Mouse (Mus musculus): ENCODE data around the gene Hist2h2be. TPM values are rescaled to one million over a fixed set of nuclear protein-coding genes. Genes with fewer than 3 reads are reported as not detected.
A peak's percentile ranks its signal among the peaks of the same experiment; 100 is the strongest.
"Not testable (repeated sequence)": the region's sequence is repeated elsewhere in the genome, so short reads cannot be mapped to it uniquely, and the experiment has no call there.

Gene Hist2h2be
- polyA plus RNA-seq, 1 experiment from 2014 or later: 3.5 TPM

- peak overlapping the region; percentile 90 for H3K27ac ChIP-seq
- no peaks in the 10 kb centered on the region for H3K9me3 ChIP-seq
- no peaks in the 10 kb centered on the region for H3K27me3 ChIP-seq (ENCODE audit: insufficient read depth, poor library complexity, severe bottlenecking)
- peak overlapping the region; percentile 78 for H3K4me3 ChIP-seq
- H3K4me1 ChIP-seq: peaks cover 49% of the 10 kb centered on the region
- peaks cover 38% of the 10 kb centered on the region for H3K36me3 ChIP-seq
- WGBS: 10% methylated on average over 4 of the region's 4 CpGs
- DNase-seq (ENCODE audit: low spot score): no peak
Observed at GRCm38 (mm10) chr3:96182382-96182776, 38.5 kb upstream of the Hist2h2be start.

- no peak overlapping the region for H3K4me3 ChIP-seq
- no peak overlapping the region for H3K27ac ChIP-seq
- peaks cover 14% of the 10 kb centered on the region for H3K4me1 ChIP-seq
- no peaks in the 10 kb centered on the region for H3K9me3 ChIP-seq
- H3K36me3 ChIP-seq: peaks cover 75% of the 10 kb centered on the region
- WGBS: 60% methylated on average over 12 of the region's 12 CpGs
- DNase-seq (ENCODE audit: low spot score): no peak
- H3K27me3 ChIP-seq (ENCODE audit: insufficient read depth, poor library complexity, severe bottlenecking): no peaks in the 10 kb centered on the region
Observed at GRCm38 (mm10) chr3:96192977-96193376, 27.9 kb upstream of the Hist2h2be start.

- Histone ChIP-seq H3K9me3 (no peaks in the 10 kb centered on the region), H3K4me3 (no peak overlapping the region), H3K27ac (no peak overlapping the region), H3K27me3 (ENCODE audit: insufficient read depth, poor library complexity, severe bottlenecking) (no peaks in the 10 kb centered on the region), H3K36me3 (peaks cover 57% of the 10 kb centered on the region), H3K4me1 (peaks cover 21% of the 10 kb centered on the region)
- no peak for DNase-seq (ENCODE audit: low spot score)
- WGBS: 90% methylated on average over 10 of the region's 10 CpGs
Observed at GRCm38 (mm10) chr3:96194966-96195365, 26.0 kb upstream of the Hist2h2be start.

- no peaks in the 10 kb centered on the region for H3K27me3 ChIP-seq (ENCODE audit: insufficient read depth, poor library complexity, severe bottlenecking)
Observed at GRCm38 (mm10) chr3:96195616-96196313, 25.2 kb upstream of the Hist2h2be start.

GRCm38 (mm10) chr3:96196437-96197128 is 24.3 kb upstream of the Hist2h2be start:
- H3K27ac ChIP-seq: peak overlapping the region; percentile 97
- no peak for DNase-seq (ENCODE audit: low spot score)
- no peaks in the 10 kb centered on the region for H3K9me3 ChIP-seq
- H3K36me3 ChIP-seq: peaks cover 42% of the 10 kb centered on the region
- H3K4me3 ChIP-seq: peak overlapping the region; percentile 79
- H3K27me3 ChIP-seq (ENCODE audit: insufficient read depth, poor library complexity, severe bottlenecking): no peaks in the 10 kb centered on the region
- H3K4me1 ChIP-seq: peaks cover 21% of the 10 kb centered on the region
- WGBS: 20% methylated on average over 27 of the region's 27 CpGs

More at GRCm38 (mm10) chr3:96195616-96196313, 25.2 kb upstream of the Hist2h2be start:
- DNase-seq (ENCODE audit: low spot score): no peak
- Histone ChIP-seq H3K27ac (no peak overlapping the region), H3K4me3 (no peak overlapping the region), H3K4me1 (peaks cover 21% of the 10 kb centered on the region), H3K9me3 (no peaks in the 10 kb centered on the region), H3K36me3 (peaks cover 49% of the 10 kb centered on the region)
- 85% methylated on average over 11 of the region's 11 CpGs for WGBS

- Histone ChIP-seq H3K4me3 (peak overlapping the region; percentile 79), H3K9me3 (no peaks in the 10 kb centered on the region), H3K27me3 (ENCODE audit: insufficient read depth, poor library complexity, severe bottlenecking) (no peaks in the 10 kb centered on the region), H3K4me1 (peaks cover 21% of the 10 kb centered on the region), H3K27ac (peak overlapping the region; percentile 97), H3K36me3 (peaks cover 36% of the 10 kb centered on the region)
- peak; percentile 95 for DNase-seq (ENCODE audit: low spot score)
- under 1% methylated on average over 50 of the region's 50 CpGs for WGBS
Observed at GRCm38 (mm10) chr3:96197129-96197749, 23.7 kb upstream of the Hist2h2be start.

- peak overlapping the region; percentile 79 for H3K4me3 ChIP-seq
- H3K4me1 ChIP-seq: peaks cover 21% of the 10 kb centered on the region
- WGBS: 3% methylated on average over 6 of the region's 6 CpGs
- H3K27ac ChIP-seq: peak overlapping the region; percentile 97
- H3K36me3 ChIP-seq: peaks cover 27% of the 10 kb centered on the region
- no peaks in the 10 kb centered on the region for H3K27me3 ChIP-seq (ENCODE audit: insufficient read depth, poor library complexity, severe bottlenecking)
- no peaks in the 10 kb centered on the region for H3K9me3 ChIP-seq
- DNase-seq (ENCODE audit: low spot score): no peak
Observed at GRCm38 (mm10) chr3:96198181-96198580, 22.7 kb upstream of the Hist2h2be start.

- Histone ChIP-seq H3K4me3 (peak overlapping the region; percentile 29; the same call in 1 of the 2 replicates), H3K36me3 (peaks cover 21% of the 10 kb centered on the region), H3K4me1 (peaks cover 21% of the 10 kb centered on the region), H3K27ac (peak overlapping the region; percentile 52; the same call in 1 of the 2 replicates)
- 24% methylated on average over 8 of the region's 8 CpGs for WGBS
- H3K27me3 ChIP-seq (ENCODE audit: insufficient read depth, poor library complexity, severe bottlenecking); DNase-seq (ENCODE audit: low spot score); H3K9me3 ChIP-seq: not testable (repeated sequence)
Observed at GRCm38 (mm10) chr3:96198601-96199251, 22.2 kb upstream of the Hist2h2be start.

- 39% methylated on average over 2 of the region's 2 CpGs for WGBS
- Histone ChIP-seq H3K27me3 (ENCODE audit: insufficient read depth, poor library complexity, severe bottlenecking) (no peaks in the 10 kb centered on the region), H3K4me1 (peaks cover 21% of the 10 kb centered on the region), H3K27ac (no peak overlapping the region), H3K36me3 (peaks cover 11% of the 10 kb centered on the region), H3K4me3 (no peak overlapping the region), H3K9me3 (no peaks in the 10 kb centered on the region)
- DNase-seq (ENCODE audit: low spot score): no peak
Observed at GRCm38 (mm10) chr3:96199731-96200130, 21.2 kb upstream of the Hist2h2be start.

GRCm38 (mm10) chr3:96207819-96208218 is 13.1 kb upstream of the Hist2h2be start:
- Histone ChIP-seq H3K4me1 (peaks cover 6% of the 10 kb centered on the region), H3K36me3 (no peaks in the 10 kb centered on the region), H3K4me3 (no peak overlapping the region), H3K9me3 (no peaks in the 10 kb centered on the region), H3K27me3 (ENCODE audit: insufficient read depth, poor library complexity, severe bottlenecking) (peaks cover 6% of the 10 kb centered on the region; the same call in 1 of the 2 replicates), H3K27ac (no peak overlapping the region)
- WGBS: 84% methylated on average over 3 of the region's 3 CpGs
- no peak for DNase-seq (ENCODE audit: low spot score)

GRCm38 (mm10) chr3:96209242-96209641 is 11.7 kb upstream of the Hist2h2be start:
- 19% methylated on average over 15 of the region's 15 CpGs for WGBS
- no peaks in the 10 kb centered on the region for H3K36me3 ChIP-seq
- H3K4me3 ChIP-seq: no peak overlapping the region
- H3K27me3 ChIP-seq (ENCODE audit: insufficient read depth, poor library complexity, severe bottlenecking): peaks cover 6% of the 10 kb centered on the region; the same call in 1 of the 2 replicates
- DNase-seq (ENCODE audit: low spot score): no peak
- H3K4me1 ChIP-seq: peaks cover 6% of the 10 kb centered on the region
- H3K9me3 ChIP-seq: no peaks in the 10 kb centered on the region
- H3K27ac ChIP-seq: no peak overlapping the region

GRCm38 (mm10) chr3:96219191-96219641 is 1.7 kb upstream of the Hist2h2be start:
- Histone ChIP-seq H3K36me3 (no peaks in the 10 kb centered on the region), H3K4me3 (peak overlapping the region; percentile 71), H3K4me1 (peaks cover 23% of the 10 kb centered on the region), H3K27ac (peak overlapping the region; percentile 94), H3K27me3 (ENCODE audit: insufficient read depth, poor library complexity, severe bottlenecking) (no peaks in the 10 kb centered on the region), H3K9me3 (no peaks in the 10 kb centered on the region)
- DNase-seq (ENCODE audit: low spot score): no peak
- WGBS: under 1% methylated on average over 12 of the region's 12 CpGs

All from heart, embryonic 10.5 days (tissue).